Mouse (Mus musculus): ENCODE measurements around the gene Trub1.

DNA sequence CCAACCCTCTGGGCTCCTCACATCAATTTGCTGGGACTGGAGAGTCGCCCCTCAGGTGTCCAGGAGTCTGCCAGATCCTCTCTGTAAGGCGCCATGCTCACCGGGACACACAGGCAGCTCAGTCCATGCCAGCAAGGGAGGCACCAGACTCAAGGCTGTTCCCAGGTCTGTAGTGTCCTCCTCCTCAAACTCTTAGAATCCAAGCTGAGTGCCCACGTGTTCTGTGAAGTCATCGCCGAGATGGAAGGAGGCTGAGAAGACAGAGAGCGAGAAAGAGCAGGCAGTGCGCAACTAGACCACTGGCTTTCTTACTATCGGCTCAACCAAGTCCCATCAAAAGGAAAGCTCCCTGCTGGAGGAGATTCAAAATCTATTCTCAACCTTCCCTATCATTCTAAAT lies 60.4 kb downstream of the Trub1 start:
- TF ChIP-seq CTCF (IDR thresholded peaks at IDR 0.05; ENCODE audit: low read depth, low read length) = no peak
- no peak for TF ChIP-seq POLR2A (IDR thresholded peaks at IDR 0.05; ENCODE audit: extremely low read depth, insufficient read depth, low read length)
